Mouse (Mus musculus) stomach, embryonic 15.5 days (tissue): ENCODE results near the gene Apom. TPM values are rescaled to one million over a fixed set of nuclear protein-coding genes. Genes with fewer than 3 reads are reported as not detected.
A peak's percentile ranks its signal among the peaks of the same experiment; 100 is the strongest.

ENCODE experiments used
- ATAC-seq: fragments of 200-750 bp; cut with Nextera tagmentation; 2 replicates; pipeline ENCODE4 v1.8.0; 2017; ENCODE audit warnings: low read depth, moderate number of reproducible peaks, moderate TSS enrichment; ENCODE audit not compliant: insufficient read depth, low FRiP score
- H3K27ac ChIP-seq: fragments of 300-500 bp; sonication (generic); 2 replicates; pipeline ENCODE4 v1.5.1; 2015; ENCODE audit warnings: mild to moderate bottlenecking, inconsistent platforms
- H3K27me3 ChIP-seq: fragments of 300-500 bp; sonication (generic); replicated peaks from 2 replicates; pipeline ENCODE4 v1.6.1; 2015; ENCODE audit warnings: inconsistent platforms
- H3K36me3 ChIP-seq: fragments of 300-500 bp; sonication (generic); 2 replicates; pipeline ENCODE4 v1.6.1; 2015; ENCODE audit warnings: inconsistent platforms
- H3K4me1 ChIP-seq: fragments of 300-500 bp; sonication (generic); 2 replicates; pipeline ENCODE4 v1.6.1; 2015; ENCODE audit warnings: inconsistent platforms
- H3K4me2 ChIP-seq: fragments of 300-500 bp; sonication (generic); 2 replicates; pipeline ENCODE4 v1.6.1; 2015; ENCODE audit warnings: mild to moderate bottlenecking, inconsistent platforms
- H3K4me3 ChIP-seq: fragments of 300-500 bp; sonication (generic); replicated peaks from 2 replicates; pipeline ENCODE4 v1.5.1; 2015; ENCODE audit warnings: inconsistent platforms
- H3K9ac ChIP-seq: fragments of 300-500 bp; sonication (generic); 2 replicates; pipeline ENCODE4 v1.6.1; 2015; ENCODE audit warnings: inconsistent platforms
- H3K9me3 ChIP-seq: fragments of 300-500 bp; sonication (generic); 2 replicates; pipeline ENCODE4 v1.6.1; 2016; ENCODE audit warnings: inconsistent platforms
- WGBS: fragments of 180-500 bp; shearing (Covaris S2); methylation state at CpG from one replicate; pipeline ENCODE4 v1.1.7; 2015; 5-methylcytosine and 5-hydroxymethylcytosine counted together
- polyA plus RNA-seq: library from polyadenylated mRNA; unstranded; fragments of >200 nt; fragmentation: Nextera tagmentation; extraction: Ambion mirVana; gene quantifications from 2 replicates; pipeline ENCODE4 v1.2.1, GENCODE M21; 2015

The Apom gene
- polyA plus RNA-seq, 1 experiment from 2014 or later, result 47.5 TPM

DNA sequence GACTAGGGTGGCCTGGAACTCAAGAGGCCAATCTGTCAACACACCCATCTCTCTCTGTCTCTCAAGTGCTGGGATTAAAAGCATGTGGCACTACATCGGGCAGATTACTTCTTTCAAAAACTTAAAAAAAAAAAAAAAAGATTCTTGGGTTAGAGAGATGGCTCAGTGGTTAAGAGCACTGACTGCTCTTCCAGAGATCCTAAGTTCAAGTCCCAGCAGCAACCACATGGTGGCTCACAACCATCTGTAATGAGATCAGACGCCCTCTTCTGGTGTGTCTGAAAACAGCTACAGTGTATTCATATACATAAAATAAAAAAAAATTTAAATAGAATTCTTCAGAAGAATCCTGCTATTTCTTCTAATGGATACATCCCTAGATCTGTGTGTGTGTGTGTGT, 43.7 kb downstream of the Apom start:
- H3K9ac ChIP-seq, result no peak overlapping the region
- ATAC-seq, result no peak
- no peak overlapping the region for H3K4me2 ChIP-seq
- 50% methylated on average over 2 of the region's 2 CpGs for WGBS
- peaks cover 9% of the 10 kb centered on the region for H3K4me1 ChIP-seq
- H3K27ac ChIP-seq, result no peak overlapping the region
- H3K36me3 ChIP-seq, result peaks cover 17% of the 10 kb centered on the region
- no peaks in the 10 kb centered on the region for H3K27me3 ChIP-seq
- no peaks in the 10 kb centered on the region for H3K9me3 ChIP-seq
- H3K4me3 ChIP-seq, result no peak overlapping the region

DNA sequence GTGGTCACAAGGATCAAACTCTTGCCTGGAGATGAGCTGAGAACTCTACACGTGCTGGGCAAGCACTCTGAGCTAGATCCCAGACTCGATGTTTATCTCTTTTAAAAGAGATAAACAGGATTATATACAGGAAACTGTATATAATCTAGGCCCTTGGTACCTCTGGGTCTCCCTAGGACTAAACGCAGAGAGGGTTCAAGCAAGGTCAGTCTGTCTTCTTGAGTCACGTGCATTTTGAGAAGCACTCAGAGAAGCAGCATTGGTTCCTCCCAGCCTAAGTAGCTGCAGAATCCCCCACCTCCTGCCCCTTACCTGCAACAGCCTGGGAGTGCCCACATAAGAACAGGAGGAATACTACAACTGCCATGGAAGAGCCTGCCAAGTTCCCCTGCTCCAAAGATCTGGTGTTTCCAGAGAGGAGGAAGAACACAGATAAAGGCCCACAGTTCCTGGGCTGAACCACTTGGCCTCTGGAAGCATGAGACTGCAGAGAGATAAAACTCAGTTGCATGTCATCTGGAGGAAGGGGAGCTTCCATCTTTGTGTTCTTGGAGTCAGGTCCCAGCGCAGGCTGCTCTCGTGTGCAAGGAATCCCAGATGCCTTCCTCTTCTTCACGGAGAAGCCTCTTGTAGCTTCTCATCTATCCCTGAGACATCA, 46.5 kb downstream of the Apom start, which contains the start of gene Ly6g6f:
Gene Ly6g6f (minus strand): TSS at position 403 of the 658 bp plus-strand sequence.
- H3K9me3 ChIP-seq, result no peaks in the 10 kb centered on the region
- ATAC-seq, result no peak
- no peak within 1 kb of the TSS for H3K4me2 ChIP-seq
- WGBS, result 56% methylated on average over 7 of the region's 7 CpGs
- no peak within 1 kb of the TSS for H3K27ac ChIP-seq
- peaks cover 5% of the 10 kb centered on the region for H3K4me1 ChIP-seq
- H3K27me3 ChIP-seq, result no peaks in the 10 kb centered on the region
- no peak within 1 kb of the TSS for H3K4me3 ChIP-seq
- H3K36me3 ChIP-seq, result no peaks in the 10 kb centered on the region
- H3K9ac ChIP-seq, result no peak within 1 kb of the TSS

DNA sequence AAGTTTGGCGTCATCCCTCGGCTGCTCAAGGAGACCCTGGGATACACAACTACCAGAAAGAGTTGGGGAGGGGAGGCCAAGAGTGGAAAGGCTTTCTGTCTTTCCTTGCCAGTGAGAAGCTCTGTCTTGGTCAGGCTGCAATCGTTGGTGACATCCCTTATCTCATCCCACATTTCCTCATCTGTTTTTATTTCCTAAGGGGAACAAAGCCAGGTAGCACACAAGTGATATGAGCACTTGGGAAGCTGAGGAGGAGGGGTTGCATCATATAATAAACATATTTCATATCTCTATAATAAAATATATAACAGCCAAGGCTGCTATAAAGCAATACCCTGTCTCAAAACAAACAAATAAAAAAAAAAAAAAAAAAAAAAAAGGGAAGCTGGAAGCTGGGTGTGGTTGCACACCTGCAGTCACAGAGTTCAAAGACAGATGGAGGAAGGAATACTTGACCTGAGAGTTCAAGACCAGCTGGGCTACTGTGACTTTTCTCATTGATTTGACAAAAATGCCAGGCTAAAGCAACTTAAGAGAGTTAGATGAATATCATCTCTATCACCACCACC, 47.8 kb downstream of the Apom start:
- Histone ChIP-seq H3K27me3 (no peaks in the 10 kb centered on the region), H3K4me3 (no peak overlapping the region), H3K36me3 (no peaks in the 10 kb centered on the region), H3K9ac (no peak overlapping the region), H3K4me1 (0 out of 2 replicates have a peak, but pooled peaks cover 3% of the 10 kb centered on the region), H3K9me3 (no peaks in the 10 kb centered on the region), H3K27ac (no peak overlapping the region), H3K4me2 (no peak overlapping the region)
- no peak for ATAC-seq
- 75% methylated on average over 3 of the region's 3 CpGs for whole genome bisulfite sequencing

DNA sequence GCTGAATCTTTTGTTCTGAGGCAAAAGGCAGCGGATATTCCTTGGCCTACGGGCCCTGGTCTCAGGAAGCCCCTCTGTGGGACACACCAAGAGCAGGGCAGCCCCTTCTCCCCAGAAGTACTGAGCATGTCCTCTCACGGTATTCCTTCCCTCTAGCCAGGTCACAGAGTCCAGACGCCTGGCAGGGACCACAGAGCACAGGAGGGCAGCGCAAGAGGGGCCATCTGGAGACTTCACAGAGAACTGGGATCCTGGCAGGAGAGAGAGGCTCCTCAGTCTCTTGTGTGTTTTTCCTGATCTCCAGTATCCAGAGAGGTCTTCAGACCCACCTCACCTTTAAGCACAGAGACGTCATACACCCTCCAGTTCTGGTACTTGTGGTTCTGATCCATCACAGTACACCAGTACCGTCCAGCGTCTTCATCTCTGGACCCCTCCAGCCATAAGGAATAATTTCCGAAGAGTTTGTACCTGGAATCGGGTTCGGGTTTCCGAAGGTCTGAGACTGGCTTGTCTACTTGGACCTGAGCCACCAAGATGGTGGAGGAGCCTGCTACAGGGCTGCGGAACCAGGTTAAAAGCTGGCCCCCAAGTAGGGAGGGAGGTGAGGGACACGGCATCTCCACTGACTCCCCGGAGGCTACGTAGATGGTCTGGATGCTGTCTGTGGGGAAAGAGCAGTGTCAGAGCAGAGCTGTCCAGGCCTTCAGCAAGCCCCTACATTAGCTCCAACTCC, 48.8 kb downstream of the Apom start:
- Histone ChIP-seq H3K27ac (no peak overlapping the region), H3K4me2 (no peak overlapping the region), H3K9ac (no peak overlapping the region), H3K36me3 (no peaks in the 10 kb centered on the region), H3K4me3 (no peak overlapping the region), H3K9me3 (no peaks in the 10 kb centered on the region), H3K27me3 (no peaks in the 10 kb centered on the region), H3K4me1 (0 out of 2 replicates have a peak, but pooled peaks cover 3% of the 10 kb centered on the region)
- WGBS, result 81% methylated on average over 16 of the region's 16 CpGs
- no peak for ATAC-seq

GRCm38 (mm10) chr17:35080710-35081109, 51.1 kb downstream of the Apom start:
- Histone ChIP-seq H3K27me3 (no peaks in the 10 kb centered on the region), H3K9ac (no peak overlapping the region), H3K36me3 (no peaks in the 10 kb centered on the region), H3K4me3 (no peak overlapping the region), H3K4me1 (peaks cover 10% of the 10 kb centered on the region), H3K4me2 (no peak overlapping the region), H3K9me3 (no peaks in the 10 kb centered on the region), H3K27ac (no peak overlapping the region)
- WGBS, result 82% methylated on average over 4 of the region's 4 CpGs
- no peak for ATAC-seq

DNA sequence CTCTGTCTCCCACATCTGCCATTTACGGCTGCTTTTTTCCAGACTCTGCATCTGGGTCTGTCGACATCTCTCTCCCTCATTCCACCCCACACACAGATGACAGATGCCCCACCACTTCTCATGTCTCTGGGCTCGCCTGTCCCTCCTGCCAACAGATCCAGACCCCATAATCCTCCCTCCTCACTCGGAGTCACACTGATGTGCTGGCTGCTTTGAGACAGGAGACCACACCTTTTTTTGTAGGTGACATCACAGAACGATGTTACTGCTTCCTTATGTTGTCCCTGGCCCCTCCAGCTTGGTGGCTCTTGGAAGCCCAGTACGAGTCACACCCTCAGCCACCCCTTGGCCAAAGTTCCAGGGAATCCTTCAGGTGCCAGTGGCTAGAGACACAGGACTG, 51.6 kb downstream of the Apom start:
- no peaks in the 10 kb centered on the region for H3K27me3 ChIP-seq
- H3K4me1 ChIP-seq, result peaks cover 10% of the 10 kb centered on the region
- no peaks in the 10 kb centered on the region for H3K36me3 ChIP-seq
- peak overlapping the region; percentile 18; the same call in 1 of the 2 replicates for H3K27ac ChIP-seq
- 0 out of 2 replicates have a peak overlapping the region, but pooled peaks have one; percentile 8 for H3K4me2 ChIP-seq
- 45% methylated on average over 6 of the region's 6 CpGs for WGBS
- no peak for ATAC-seq
- H3K9ac ChIP-seq, result no peak overlapping the region
- no peak overlapping the region for H3K4me3 ChIP-seq
- H3K9me3 ChIP-seq, result no peaks in the 10 kb centered on the region

GRCm38 (mm10) chr17:35079778-35080177, 52.1 kb downstream of the Apom start:
- no peak overlapping the region for H3K9ac ChIP-seq
- WGBS, result 47% methylated on average over 9 of the region's 9 CpGs
- 0 out of 2 replicates have a peak overlapping the region, but pooled peaks have one; percentile 8 for H3K4me2 ChIP-seq
- H3K27me3 ChIP-seq, result no peaks in the 10 kb centered on the region
- no peaks in the 10 kb centered on the region for H3K9me3 ChIP-seq
- no peaks in the 10 kb centered on the region for H3K36me3 ChIP-seq
- peak overlapping the region; percentile 18; the same call in 1 of the 2 replicates for H3K27ac ChIP-seq
- peaks cover 10% of the 10 kb centered on the region for H3K4me1 ChIP-seq
- H3K4me3 ChIP-seq, result no peak overlapping the region
- ATAC-seq, result peak; percentile 83

Other genes with a start within 250 kb of the Apom start
- gene C2, start 233.8 kb downstream of the Apom start, polyA plus RNA-seq, result 4.4 and 6.2 TPM in 2 replicates
- 70.0 and 74.5 TPM in 2 replicates for gene Ehmt2, start 233.6 kb downstream of the Apom start, polyA plus RNA-seq
- 15.2 and 17.9 TPM in 2 replicates for gene Slc44a4, start 217.6 kb downstream of the Apom start, polyA plus RNA-seq
- gene Neu1, start 200.8 kb downstream of the Apom start, polyA plus RNA-seq, result 36.9 and 44.5 TPM in 2 replicates
- gene Hspa1b, start 172.8 kb downstream of the Apom start, polyA plus RNA-seq, result 0.34 and 0.90 TPM in 2 replicates
- not detected in 2 replicates for gene Gm20481, start 162.1 kb downstream of the Apom start, polyA plus RNA-seq
- gene Hspa1a, start 159.9 kb downstream of the Apom start, polyA plus RNA-seq, result 9.9 and 12.1 TPM in 2 replicates
- 0.49 and 0.89 TPM in 2 replicates for gene Hspa1l, start 159.3 kb downstream of the Apom start, polyA plus RNA-seq
- gene Lsm2, start 150.2 kb downstream of the Apom start, polyA plus RNA-seq, result 175 and 182 TPM in 2 replicates
- 119 and 124 TPM in 2 replicates for gene Vars, start 131.1 kb downstream of the Apom start, polyA plus RNA-seq
- gene Vwa7, start 115.5 kb downstream of the Apom start, polyA plus RNA-seq, result 0.31 TPM in 2 replicates
- gene Sapcd1, start 104.0 kb downstream of the Apom start, polyA plus RNA-seq, result 13.2 and 14.8 TPM in 2 replicates
- 3.8 and 4.8 TPM in 2 replicates for gene Msh5, start 85.3 kb downstream of the Apom start, polyA plus RNA-seq
- gene Clic1, start 82.1 kb downstream of the Apom start, polyA plus RNA-seq, result 361 and 363 TPM in 2 replicates
- gene Ddah2, start 73.0 kb downstream of the Apom start, polyA plus RNA-seq, result 210 and 216 TPM in 2 replicates
- 6.2 and 17.2 TPM in 2 replicates for gene Ly6g6c, start 66.7 kb downstream of the Apom start, polyA plus RNA-seq
- 0.44 and 0.73 TPM in 2 replicates for gene Mpig6b, start 65.9 kb downstream of the Apom start, polyA plus RNA-seq
- gene Ly6g6e, start 55.1 kb downstream of the Apom start, polyA plus RNA-seq, result 9.4 and 16.8 TPM in 2 replicates
- 3.6 and 4.4 TPM in 2 replicates for gene Ly6g6d, start 54.0 kb downstream of the Apom start, polyA plus RNA-seq
- gene Ly6g6f, start 46.4 kb downstream of the Apom start, polyA plus RNA-seq, result 0.15 and 0.41 TPM in 2 replicates
- gene Abhd16a, start 42.8 kb downstream of the Apom start, polyA plus RNA-seq, result 92.0 and 97.8 TPM in 2 replicates
- not detected in 2 replicates for gene Ly6g5c, start 23.8 kb downstream of the Apom start, polyA plus RNA-seq
- 0.69 and 0.85 TPM in 2 replicates for gene Ly6g5b, start 16.6 kb downstream of the Apom start, polyA plus RNA-seq
- gene Gpank1, start 10.6 kb downstream of the Apom start, polyA plus RNA-seq, result 17.4 and 19.1 TPM in 2 replicates
- 251 and 262 TPM in 2 replicates for gene Csnk2b, start 10.0 kb downstream of the Apom start, polyA plus RNA-seq
- 11.9 and 12.2 TPM in 2 replicates for gene D17H6S53E, start 5.7 kb downstream of the Apom start, polyA plus RNA-seq
- gene Bag6, start 3.1 kb upstream of the Apom start, polyA plus RNA-seq, result 42.2 and 48.0 TPM in 2 replicates
- gene Prrc2a, start 32.8 kb upstream of the Apom start, polyA plus RNA-seq, result 148 and 172 TPM in 2 replicates
- gene Aif1, start 44.0 kb upstream of the Apom start, polyA plus RNA-seq, result 18.7 and 21.9 TPM in 2 replicates
- 23.7 and 25.1 TPM in 2 replicates for gene Lst1, start 56.4 kb upstream of the Apom start, polyA plus RNA-seq
- gene Ltb, start 62.4 kb upstream of the Apom start, polyA plus RNA-seq, result 3.7 and 5.5 TPM in 2 replicates
- gene Tnf, start 70.0 kb upstream of the Apom start, polyA plus RNA-seq, result 0.18 and 0.28 TPM in 2 replicates
- 0.77 and 0.83 TPM in 2 replicates for gene Lta, start 73.3 kb upstream of the Apom start, polyA plus RNA-seq
- 0.86 TPM in 1 of 2 replicates, not detected in the other for gene Gm16181, start 88.8 kb upstream of the Apom start, polyA plus RNA-seq
- 5.1 and 5.9 TPM in 2 replicates for gene Atp6v1g2, start 101.6 kb upstream of the Apom start, polyA plus RNA-seq
- 12.5 and 14.1 TPM in 2 replicates for gene Nfkbil1, start 103.7 kb upstream of the Apom start, polyA plus RNA-seq
- gene Ddx39b, start 109.7 kb upstream of the Apom start, polyA plus RNA-seq, result 361 and 392 TPM in 2 replicates
- 135 and 148 TPM in 2 replicates for gene H2-D1, start 130.7 kb upstream of the Apom start, polyA plus RNA-seq
- 0.92 and 1.4 TPM in 2 replicates for gene H2-Q1, start 188.4 kb upstream of the Apom start, polyA plus RNA-seq
- 15.1 and 21.0 TPM in 2 replicates for gene H2-Q2, start 210.2 kb upstream of the Apom start, polyA plus RNA-seq
- 4.8 and 4.9 TPM in 2 replicates for gene H2-Q4, start 247.6 kb upstream of the Apom start, polyA plus RNA-seq